Mouse (Mus musculus) skeletal muscle tissue, adult 2 months (tissue): ENCODE measurements around the gene Brf1.

Experiments used
- DNase-seq: peaks from one replicate; pipeline ENCODE4 v3.0.0-alpha.2; 2012; ENCODE audit warnings: low read depth, low spot score

Gene Brf1

DNA sequence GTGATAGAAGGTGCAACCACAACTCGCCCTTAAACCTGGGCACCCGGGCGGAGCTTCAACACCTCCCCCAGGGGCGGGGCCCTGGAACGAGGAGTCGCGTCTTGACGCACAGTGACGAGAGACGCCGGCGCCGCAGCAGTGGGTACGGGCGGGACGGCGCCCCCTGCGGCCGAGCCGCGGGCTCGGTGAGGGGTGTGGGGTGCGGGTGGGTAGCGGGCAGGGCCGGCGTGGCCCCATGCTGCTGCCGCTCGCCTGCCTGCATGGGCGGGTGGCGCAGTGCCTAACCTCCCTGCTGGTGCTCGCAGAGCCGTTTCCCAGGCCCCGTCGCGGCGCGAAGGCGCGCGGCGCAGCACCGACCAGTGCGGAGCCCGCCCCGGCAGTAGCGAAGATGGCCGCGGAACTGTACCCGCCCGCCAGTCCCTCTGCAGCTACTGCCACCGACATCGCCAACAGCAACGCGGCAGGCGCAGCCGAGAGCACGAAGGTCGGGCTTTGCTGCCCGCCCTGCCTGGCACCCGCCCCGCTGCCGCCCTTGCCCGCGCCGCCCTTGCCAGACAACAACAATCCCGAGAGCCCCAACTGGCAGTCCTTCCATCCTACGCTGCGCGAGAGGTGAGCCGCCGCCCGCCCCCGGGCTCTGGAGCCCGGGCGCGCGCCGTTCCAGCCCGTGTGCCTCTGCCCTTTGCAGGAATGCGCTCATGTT lies 24.0 kb downstream of the Brf1 start, which contains the start of gene Btbd6:
Gene Btbd6 (plus strand): TSS at position 112 of the 703 bp plus-strand sequence.
- DNase-seq, result peak; percentile 76

DNA sequence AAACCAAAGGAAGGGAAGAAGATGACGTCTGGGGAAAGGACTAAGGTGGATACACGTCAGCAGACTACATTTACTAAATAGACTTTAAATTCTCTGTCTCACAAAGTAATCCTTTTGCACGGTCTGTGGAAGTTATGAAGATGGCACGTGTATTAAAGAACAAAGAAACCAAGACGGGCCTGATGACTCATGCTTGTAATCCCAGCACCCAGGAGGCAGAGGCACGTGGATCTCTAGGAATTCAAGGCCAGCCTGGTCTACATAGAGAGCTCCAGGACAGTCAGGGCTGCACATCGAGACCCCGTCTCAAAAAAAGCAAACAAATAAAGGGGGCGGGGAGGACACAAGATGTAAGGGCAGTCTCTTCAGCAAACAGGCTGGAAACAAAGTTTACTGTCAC lies 25.8 kb downstream of the Brf1 start:
- no peak for DNase-seq

DNA sequence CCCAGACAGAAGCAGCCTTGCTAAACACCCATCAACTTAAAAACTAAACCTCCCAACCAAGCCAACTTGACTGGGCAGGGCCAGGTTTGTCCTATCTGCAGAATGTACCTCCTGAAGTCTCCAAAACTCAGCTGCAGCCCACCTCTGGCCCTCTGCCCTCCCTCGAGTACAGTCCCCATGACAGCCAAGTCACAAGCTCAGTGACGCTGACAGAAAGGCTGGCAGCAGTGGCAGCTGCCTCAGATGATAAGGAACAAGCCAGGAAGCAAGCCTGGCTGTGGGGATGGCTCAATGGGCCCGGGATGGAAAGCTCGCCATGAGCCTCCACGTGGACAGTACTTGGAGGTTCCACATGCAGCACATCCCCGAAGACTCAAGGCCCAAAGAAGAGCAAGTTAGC lies 30.9 kb downstream of the Brf1 start:
- DNase-seq, result no peak

DNA sequence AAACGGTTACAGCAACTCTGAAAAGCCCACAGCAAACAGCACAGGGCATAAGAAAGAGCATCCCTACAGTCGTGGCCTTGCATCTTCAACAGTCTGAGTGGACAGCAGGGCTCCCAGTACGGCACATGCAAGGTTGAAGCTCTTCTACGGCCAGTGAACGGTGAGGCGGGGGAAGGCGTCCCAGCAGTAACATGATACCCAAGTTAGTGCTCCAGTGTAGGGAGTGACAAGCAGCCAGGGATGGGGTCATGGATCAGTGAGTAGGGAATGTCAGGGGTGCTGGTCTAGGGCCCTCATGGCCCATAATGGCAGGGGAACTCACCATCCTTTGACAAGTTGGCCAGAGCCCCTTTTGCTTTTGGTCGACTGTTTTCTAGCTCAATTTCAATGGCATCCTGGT lies 31.6 kb downstream of the Brf1 start:
- no peak for DNase-seq

DNA sequence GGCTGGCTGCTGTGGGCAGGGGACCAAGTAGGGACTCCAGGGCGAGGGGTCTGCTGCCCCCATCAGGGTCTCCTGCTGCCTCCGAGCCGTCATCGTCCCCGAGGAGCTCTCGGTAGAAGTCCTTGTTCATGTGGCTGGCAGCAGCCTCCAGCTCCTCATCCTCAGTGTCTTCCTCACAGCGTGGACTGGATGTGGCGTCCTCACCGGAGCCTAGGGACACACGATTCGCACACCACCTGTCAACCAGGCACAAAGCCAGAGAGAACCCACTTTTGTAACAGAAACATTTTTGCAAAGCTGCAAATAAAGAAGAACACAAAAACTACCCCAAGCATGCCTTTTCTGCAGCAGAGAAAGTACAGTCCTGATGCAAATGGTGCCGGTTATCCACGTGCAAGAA lies 34.7 kb downstream of the Brf1 start:
- DNase-seq, result no peak

DNA sequence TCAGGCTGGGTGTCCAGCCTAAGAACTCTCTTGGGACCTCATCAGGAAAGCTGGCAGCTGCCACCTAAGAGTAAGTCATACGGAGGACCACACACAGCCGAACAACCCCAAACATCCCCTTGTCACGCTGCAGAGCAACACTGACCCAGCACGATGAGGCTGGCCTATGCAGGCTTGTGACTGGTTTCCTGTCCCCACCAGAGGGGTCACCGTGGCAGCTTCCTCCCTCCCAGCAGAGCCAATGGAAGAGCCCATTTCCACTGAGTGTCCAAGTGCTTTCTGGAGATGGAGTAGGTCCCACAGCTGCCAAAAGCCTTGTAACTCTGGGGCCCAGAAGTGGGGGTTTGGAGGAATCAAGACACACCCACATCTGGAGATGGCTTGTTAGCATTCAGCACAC lies 38.6 kb downstream of the Brf1 start:
- no peak for DNase-seq

DNA sequence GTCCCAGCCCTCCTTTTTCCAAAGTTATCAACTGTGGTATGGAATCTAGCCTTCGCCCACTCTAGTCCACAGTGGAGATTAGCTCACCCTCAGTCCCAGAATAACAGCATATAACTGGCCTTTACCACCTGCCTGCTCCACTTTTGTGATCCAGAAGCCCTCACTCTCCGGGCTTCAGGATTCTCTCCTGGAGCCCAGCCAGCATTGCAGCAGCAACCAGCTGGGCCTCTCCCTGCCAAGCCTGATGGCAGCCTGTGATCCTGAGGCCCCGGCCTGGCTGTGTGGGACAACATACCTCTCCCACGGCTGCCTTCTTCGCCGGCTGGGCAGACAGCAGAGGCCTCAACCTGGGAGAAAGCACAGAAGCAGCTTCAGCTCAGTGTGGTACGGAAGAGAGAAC lies 39.1 kb downstream of the Brf1 start:
- peak; percentile 70 for DNase-seq

DNA sequence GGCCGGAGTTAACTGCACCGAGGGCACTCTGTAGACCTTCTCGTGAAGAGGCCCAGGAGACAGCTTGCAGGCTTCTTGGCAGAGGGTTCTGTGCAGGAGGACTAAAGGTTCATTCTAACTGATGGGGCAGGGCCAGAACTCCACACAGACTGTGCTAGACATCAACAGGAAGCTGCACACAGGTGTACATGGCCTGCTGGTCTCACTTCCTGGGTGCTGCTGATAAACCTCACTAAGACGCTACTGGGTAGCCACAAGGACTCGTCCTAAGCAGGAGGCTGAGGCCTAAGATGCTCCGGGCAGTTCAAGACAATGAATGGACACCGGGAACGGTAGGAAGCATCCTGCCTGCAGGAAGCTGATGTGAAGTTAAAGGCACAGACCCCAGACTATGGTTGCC lies 41.1 kb downstream of the Brf1 start:
- DNase-seq, result no peak

DNA sequence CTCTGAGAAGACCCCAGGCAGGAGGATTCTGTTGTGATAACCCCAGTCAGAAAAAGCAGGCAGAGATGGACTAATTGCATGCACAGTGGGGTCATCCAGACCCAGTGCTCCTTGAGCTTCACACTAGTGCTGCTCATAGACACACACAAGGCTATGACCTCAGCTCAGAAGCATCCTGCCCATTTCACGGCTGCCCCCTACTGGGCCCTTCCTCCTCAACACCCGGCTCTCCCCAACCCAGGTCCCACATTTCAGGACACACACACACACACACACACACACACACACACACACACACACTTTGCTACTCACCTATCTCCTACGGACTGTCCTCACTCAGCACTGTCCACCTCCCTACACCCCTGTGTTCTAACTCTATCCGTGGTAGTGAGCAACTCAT lies 42.2 kb downstream of the Brf1 start:
- DNase-seq, result no peak

DNA sequence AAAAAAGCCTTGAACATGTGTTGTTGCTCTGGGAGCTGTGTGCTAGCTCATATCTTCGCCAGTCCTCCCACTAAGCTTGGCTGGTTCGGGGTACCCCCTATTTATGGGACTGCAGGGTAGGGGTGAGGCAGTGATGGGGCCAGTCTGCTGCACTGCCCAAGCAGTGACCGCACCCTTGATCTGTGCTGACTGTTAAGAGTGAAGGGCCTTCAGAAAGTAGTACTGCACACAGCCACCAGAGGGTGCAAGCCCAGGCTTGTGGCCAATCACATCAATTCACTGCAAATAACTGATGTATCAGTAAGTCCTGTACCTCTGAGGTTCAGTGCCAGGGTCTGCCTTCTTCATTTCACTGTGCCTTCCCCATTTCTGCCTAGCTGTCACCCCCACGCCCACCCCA lies 44.7 kb downstream of the Brf1 start:
- DNase-seq, result peak; percentile 48

DNA sequence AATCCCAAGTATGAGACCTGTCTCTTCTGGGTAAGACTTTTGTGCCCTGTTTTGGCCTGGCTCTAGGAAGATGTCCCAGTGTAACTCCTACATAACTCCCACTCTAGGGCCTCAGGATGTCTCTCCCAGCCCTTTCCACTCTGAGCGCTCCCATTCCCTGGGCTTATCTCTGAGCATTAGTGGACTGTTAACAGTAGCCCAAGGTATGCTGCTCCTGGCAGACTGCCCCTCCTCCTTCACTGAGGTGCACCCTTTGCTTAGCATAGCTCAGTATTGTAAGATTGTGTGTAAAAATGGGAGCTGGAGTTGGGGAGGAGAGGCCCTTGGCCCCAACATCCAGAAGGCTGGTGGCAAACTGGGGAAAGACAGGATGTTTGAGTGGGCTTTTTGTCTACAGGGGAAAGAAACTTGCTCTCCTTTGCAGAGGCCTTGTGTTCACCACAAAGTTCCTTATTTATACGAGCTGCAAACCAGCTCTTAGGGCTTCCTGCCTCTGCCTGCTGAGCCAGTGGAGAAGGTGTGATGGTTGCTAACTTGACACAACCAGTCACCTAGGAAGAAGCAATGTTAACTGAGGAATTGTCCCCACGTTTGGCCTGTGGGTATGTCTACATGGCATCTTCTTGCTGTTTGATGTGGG lies 47.5 kb downstream of the Brf1 start:
- DNase-seq, result no peak

DNA sequence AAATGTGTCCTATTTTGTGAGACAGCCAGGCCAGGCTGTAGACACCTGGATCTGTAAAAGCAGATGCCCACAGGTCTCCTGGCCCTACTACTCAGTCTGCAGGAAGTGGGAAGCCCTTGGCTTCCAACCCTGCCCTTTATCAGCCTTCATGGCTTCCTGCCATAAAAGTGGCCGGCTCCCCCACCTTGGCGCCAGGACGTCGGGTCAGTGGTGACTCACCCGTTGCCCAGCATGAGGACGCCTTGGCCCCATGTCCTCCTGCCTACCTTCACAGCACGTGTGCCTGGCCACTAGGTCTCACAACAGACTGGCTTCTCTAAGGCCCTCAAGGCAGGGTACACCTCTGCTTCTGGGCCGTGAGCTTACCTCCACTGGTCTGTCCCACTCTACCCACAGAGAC lies 48.1 kb downstream of the Brf1 start:
- DNase-seq, result no peak

DNA sequence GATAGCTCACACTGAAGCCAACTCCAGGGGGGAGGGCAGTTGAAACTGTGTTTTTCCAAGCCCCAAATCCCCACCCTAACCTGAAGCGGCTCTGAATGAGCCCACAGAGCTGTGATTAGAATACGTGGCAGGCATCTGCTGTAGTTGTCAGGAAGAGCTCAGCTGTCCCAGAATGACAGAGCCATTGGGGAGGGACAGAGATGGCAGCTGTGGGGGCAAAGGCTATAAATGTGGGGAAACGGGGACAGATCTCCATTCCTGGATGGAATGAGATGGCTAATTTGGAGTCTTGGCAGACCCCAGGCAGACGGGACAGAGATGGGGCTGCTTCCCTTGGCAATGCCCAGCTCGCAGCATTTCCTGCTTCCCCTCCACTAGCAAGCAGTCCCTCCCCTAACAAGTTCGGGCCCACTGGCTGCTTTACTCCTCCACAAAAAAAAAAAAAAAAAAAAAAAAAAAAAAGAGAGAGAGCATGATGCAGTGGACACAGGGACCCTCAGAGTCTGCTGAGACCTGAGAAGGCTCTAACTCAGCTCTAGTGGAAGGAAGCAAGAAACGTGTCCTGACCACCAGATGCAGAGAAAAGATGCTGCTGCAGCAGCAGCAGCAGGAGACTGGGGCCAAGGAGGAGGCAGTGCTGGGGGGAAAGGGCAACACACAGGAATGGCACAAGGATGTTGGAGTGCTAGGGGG lies 49.2 kb downstream of the Brf1 start:
- no peak for DNase-seq

DNA sequence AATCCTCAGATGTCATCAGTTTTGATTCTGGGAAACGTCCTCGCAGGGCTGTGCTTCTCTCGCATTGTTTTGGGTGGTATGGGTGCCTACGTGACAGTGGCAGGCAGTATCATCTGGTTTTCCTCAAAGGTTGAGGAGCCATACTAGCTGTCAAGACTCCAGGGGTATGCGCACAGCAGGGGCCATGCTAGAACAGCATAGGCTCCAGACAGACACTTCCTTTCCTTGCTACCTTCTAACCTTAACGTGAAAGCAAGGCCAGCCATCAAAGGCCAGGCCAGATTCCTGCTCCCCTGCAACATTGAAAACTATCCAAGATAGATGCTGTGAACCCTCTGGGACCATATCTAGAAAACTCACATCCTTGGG lies 49.8 kb downstream of the Brf1 start:
- DNase-seq, result no peak

DNA sequence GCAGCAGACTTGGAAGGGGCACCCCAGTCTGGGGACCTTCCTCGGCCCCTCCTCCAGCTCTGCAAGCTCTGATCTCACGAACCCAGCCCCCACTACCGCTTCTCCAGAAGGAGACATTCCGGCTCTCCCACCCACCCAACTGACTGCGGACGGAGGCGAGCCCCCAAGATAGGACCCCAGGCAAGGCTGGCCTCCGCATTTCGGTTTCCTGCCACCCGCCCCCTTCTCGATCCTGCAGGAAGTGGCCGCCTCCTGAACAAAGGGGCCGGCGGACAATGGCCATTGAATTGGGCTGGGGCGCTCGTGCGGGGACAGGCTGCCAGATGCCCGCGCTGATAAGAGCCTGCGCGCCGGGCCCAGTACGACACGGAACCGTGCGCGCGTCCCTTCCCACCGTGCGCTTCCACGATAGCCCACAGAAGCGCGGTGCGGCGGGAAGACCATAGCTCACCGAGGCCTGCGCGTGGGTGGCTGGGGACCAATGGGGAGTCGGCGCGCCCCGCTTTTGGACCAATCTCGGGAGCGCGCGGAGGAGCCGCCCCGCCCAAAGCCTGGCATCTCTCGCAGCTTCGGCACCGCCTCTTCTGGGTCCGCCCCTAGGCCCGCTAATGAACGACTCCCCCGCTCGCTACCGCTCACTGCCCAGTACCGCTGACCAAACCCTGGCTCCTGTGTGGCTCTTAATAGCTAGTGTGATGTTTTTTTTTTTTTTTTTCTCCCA lies 50.3 kb downstream of the Brf1 start:
- peak; percentile 46 for DNase-seq

DNA sequence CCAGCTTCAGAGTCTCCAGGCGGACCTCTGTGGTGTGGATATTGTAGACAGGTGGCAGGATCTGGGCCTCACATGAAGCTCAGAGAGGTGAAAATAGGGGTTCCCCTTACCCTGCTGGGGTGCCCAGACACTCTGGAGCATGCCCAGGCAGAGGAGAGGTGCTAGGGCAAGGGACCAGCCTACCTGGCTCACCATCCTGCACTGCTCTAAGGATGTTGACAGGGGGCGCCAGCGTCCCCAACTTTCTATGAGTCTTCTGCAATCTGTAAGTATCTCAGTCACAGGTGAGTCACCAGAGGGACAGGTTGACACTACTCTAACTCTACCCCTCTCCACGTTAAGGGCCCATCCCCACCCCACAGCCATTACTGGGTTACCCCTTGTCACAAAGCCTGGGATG lies 53.2 kb downstream of the Brf1 start:
- DNase-seq, result no peak

DNA sequence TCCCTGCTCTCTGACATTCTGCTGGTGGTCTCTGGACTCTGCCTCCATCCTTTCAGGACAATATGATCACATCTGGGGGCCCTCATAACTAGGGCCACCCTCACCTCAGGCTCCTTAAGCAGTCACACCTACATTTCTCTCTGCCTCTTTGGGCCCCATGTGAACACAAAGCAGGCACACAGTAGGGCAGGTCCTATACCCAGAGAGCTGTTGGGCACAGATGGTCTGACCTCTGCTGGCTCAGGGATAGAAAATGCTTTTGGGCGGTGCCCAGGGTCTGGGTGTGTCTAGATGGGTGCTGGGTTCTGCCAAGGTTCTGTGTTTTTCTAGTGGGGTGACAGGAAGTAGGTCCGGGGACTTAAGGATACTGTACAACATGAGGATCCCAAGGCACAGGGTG lies 56.8 kb downstream of the Brf1 start:
- no peak for DNase-seq

DNA sequence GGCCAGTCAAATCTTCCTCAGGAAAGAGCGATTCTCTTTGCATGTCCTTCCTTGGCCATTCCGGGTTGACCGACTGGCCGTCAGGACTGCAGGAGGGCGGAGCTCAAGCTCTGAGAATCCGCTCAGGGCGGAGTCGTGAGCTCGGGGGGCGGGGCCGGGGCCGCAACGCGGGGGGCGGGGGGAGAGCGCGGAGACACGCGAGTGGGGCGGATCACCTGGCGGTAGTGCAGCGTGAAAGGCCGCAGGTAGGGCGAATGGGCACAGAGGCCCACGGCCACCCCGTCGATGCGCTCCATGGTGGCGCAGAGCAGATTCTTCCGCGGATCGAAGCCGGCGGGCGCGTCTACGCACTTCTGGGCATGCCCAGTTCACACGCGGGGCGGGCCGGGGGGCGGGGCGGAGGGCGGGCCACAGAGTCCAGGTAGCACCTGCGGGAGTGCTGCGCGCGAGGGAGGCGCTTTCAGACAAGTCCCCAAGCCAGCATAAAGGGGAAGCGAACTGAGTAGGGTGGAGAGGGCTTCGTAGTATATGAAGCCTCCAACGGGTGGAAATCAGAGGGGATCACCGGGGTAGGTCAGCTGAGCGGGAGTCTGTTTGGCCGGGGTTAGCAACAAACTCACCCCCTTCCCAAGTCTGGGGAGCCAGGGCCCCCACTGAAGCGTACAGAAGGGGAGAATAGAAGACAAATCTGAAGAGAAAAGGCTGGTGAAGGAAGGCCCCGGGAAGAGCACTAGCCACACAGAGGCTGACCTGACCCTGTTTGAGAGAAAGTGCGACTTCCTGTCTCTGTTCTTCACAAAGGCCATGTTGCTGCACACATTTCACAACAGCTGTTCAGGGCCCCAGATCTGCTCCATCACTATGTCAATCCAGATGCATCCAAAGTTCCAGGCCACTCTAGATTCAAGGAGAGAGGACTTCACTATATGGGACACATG lies 58.5 kb downstream of the Brf1 start, which contains the start of gene Nudt14:
Gene Nudt14 (minus strand): TSS at position 349 of the 938 bp plus-strand sequence.
- DNase-seq, result peak; percentile 64

DNA sequence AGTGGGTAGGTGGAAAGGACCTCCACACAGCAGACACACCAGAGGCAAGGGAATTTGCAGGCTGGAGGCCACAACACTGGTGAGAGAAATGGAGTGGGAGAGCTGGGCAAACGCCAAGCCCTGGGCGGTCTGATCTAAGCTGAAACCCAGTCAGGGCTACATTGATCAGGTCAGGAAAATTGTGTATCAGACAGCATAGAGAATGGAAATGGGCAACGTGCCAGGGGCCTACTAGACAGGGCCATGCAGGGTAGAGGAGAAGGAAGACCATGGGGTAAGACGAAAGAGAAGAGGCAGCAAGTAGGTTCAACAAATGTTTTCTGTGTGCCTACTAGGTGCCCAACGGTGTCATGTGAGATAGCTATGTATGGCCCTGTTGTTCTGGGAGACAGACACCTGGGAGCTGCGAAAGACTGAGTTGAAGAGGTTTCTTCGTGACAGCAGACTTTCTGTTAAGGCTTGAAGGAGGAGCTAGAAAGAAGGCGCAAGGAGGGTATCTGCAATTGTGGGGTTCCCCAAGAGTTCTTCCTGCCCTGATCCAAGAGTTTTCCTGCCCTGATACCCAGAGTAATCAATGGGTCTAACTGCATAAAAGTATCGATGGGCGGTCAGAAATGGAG lies 59.2 kb downstream of the Brf1 start:
- no peak for DNase-seq

DNA sequence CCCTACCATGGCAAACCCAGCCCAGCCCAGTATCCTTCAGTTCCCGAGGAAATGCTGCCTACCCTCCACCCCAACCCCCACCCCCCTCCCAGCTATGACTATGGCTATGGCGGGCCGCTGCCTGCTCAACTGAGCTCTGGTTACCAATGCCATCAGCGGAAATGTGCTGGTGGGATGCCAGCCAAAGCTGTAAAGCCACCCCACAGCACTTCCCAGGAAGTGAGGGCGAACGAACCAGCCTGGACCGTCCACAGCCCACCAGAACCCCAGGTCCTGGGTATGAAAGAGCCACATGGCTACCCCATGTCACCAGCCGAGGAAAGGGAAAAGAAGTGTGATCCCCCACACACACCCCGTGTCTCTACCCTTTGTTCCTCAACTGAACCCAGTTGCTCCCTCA lies 59.8 kb downstream of the Brf1 start:
- no peak for DNase-seq

DNA sequence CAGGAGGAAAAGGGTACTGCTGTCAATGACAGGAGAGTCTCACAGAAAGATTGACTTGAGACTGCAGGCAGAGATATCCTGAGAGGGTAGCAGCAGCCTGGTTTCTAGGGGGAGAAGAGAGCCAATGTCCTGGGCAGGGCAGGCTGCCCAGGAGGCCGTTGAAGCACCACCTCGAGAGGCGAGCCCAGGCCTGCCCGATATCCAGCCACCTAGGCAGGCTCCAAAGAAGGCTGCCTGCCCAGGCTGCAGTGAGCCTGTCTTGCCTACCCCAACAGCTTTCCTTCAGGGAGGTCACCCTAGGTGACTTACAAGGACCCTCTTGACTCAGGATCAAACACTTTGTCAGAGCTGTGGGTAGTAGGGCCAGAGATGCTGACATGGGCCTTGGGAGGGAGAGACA lies 60.3 kb downstream of the Brf1 start:
- no peak for DNase-seq
